Mouse (Mus musculus): ENCODE measurements around the gene Chchd10. TPM values are rescaled to one million over a fixed set of nuclear protein-coding genes. Genes with fewer than 3 reads are reported as not detected.
"Not testable (repeated sequence)": the region's sequence is repeated elsewhere in the genome, so short reads cannot be mapped to it uniquely, and the experiment has no call there.

The Chchd10 gene
- polyA plus RNA-seq (2015; fragmentation: Nextera tagmentation; extraction: Ambion mirVana) = 520 and 541 TPM in 2 replicates

DNA sequence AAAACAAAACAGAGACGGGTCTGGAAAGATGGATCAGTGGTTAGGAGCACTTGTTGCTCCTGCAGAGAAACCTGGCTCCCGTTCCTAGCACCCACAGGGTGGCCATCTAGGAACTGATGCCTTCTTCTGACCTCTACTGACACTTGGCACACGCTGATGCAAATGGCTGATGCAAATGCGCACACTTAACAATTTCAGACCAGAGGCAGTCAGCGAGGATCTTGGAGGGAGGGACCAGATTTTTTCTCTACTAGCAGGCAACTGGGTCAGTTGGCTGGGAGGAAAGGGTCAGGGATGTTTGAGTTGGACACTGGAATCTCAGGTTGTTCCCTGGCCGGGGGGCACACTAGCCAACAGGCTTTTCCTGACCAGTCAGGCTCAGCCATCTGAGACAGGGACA, at the start of gene Chchd10:
Gene Chchd10, plus strand, starts transcription at position 240 of the 400 bp plus-strand sequence.
- Histone ChIP-seq H3K4me3 (replicated peaks; ENCODE audit: low read depth, low read length) (peak within 1 kb of the TSS; percentile 46), H3K9me3 (replicated peaks; ENCODE audit: low read length) (no peaks in the 10 kb centered on the region), H3K27me3 (ENCODE audit: insufficient read depth, low read length) (peaks cover 3% of the 10 kb centered on the region; the same call in 1 of the 2 replicates), H3K27ac (no peak within 1 kb of the TSS), H3K4me1 (replicated peaks; ENCODE audit: insufficient read depth, low read length) (peaks cover 28% of the 10 kb centered on the region), H3K36me3 (ENCODE audit: insufficient read depth, low read length) (no peaks in the 10 kb centered on the region), H3K9ac (ENCODE audit: low read depth, low read length) (peak within 1 kb of the TSS; percentile 72), H3K4me2 (ENCODE audit: low read length) (peak within 1 kb of the TSS; percentile 82)
- DNase-seq (ENCODE audit: low spot score) (no peak), ATAC-seq (replicated peaks; ENCODE audit: low FRiP score, low read depth) (no peak)
- no peak for TF ChIP-seq CTCF (IDR thresholded peaks at IDR 0.05; ENCODE audit: low read depth)
- WGBS = 27% methylated on average over 6 of the region's 6 CpGs

GRCm38 (mm10) chr10:75883232-75883552, 49.7 kb upstream of the Chchd10 start:
- peak overlapping the region; percentile 19 for H3K27ac ChIP-seq
- DNase-seq (ENCODE audit: low spot score) = peak; percentile 89
- peak overlapping the region; percentile 2; the same call in 1 of the 2 replicates for H3K4me2 ChIP-seq (ENCODE audit: low read length)
- peak; percentile 73; the same call in 1 of the 2 replicates for ATAC-seq (replicated peaks; ENCODE audit: low FRiP score, low read depth)
- no peaks in the 10 kb centered on the region for H3K36me3 ChIP-seq (ENCODE audit: insufficient read depth, low read length)
- TF ChIP-seq CTCF (IDR thresholded peaks at IDR 0.05; ENCODE audit: low read depth) = peak; percentile 77
- under 1% methylated on average over 10 of the region's 10 CpGs for WGBS
- no peak overlapping the region for H3K4me3 ChIP-seq (replicated peaks; ENCODE audit: low read depth, low read length)
- H3K27me3 ChIP-seq (ENCODE audit: insufficient read depth, low read length) = no peaks in the 10 kb centered on the region
- 0 out of 2 replicates have a peak, but pooled peaks cover 4% of the 10 kb centered on the region for H3K4me1 ChIP-seq (replicated peaks; ENCODE audit: insufficient read depth, low read length)
- H3K9ac ChIP-seq (ENCODE audit: low read depth, low read length) = no peak overlapping the region
- no peaks in the 10 kb centered on the region for H3K9me3 ChIP-seq (replicated peaks; ENCODE audit: low read length)

DNA sequence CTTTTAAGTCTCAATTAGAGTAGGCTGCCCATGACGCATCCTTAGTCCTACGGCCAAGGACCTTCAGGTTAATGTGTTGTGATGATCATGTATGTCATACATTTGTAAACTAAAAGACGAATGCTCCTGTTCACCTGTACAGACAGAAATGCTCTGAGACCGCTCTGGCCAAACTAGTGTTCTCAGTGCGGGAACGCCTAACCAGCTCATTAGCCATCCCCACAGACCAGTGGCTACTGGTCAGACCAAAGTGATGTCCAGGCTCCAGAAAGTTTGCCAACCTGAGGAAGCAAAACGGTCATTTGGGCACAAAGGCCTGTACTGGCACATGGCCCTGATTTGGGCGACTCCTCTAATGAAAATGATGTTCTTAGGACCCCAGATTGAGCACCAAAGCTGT, 48.2 kb upstream of the Chchd10 start:
- DNase-seq (ENCODE audit: low spot score) (no peak), ATAC-seq (replicated peaks; ENCODE audit: low FRiP score, low read depth) (no peak)
- H3K36me3 ChIP-seq (ENCODE audit: insufficient read depth, low read length) = no peaks in the 10 kb centered on the region
- H3K27ac ChIP-seq = no peak overlapping the region
- 95% methylated on average over 8 of the region's 8 CpGs for WGBS
- TF ChIP-seq CTCF (IDR thresholded peaks at IDR 0.05; ENCODE audit: low read depth) = no peak
- H3K4me1 ChIP-seq (replicated peaks; ENCODE audit: insufficient read depth, low read length) = peaks cover 10% of the 10 kb centered on the region; the same call in 1 of the 2 replicates
- H3K4me2 ChIP-seq (ENCODE audit: low read length) = no peak overlapping the region
- H3K27me3 ChIP-seq (ENCODE audit: insufficient read depth, low read length) = no peaks in the 10 kb centered on the region
- H3K4me3 ChIP-seq (replicated peaks; ENCODE audit: low read depth, low read length) = no peak overlapping the region
- H3K9ac ChIP-seq (ENCODE audit: low read depth, low read length) = no peak overlapping the region
- H3K9me3 ChIP-seq (replicated peaks; ENCODE audit: low read length) = no peaks in the 10 kb centered on the region

GRCm38 (mm10) chr10:75887504-75887903, 45.4 kb upstream of the Chchd10 start:
- not testable (repeated sequence) for H3K27me3 ChIP-seq (ENCODE audit: insufficient read depth, low read length); DNase-seq (ENCODE audit: low spot score); H3K9ac ChIP-seq (ENCODE audit: low read depth, low read length); H3K27ac ChIP-seq; ATAC-seq (replicated peaks; ENCODE audit: low FRiP score, low read depth); H3K4me1 ChIP-seq (replicated peaks; ENCODE audit: insufficient read depth, low read length); H3K36me3 ChIP-seq (ENCODE audit: insufficient read depth, low read length); H3K9me3 ChIP-seq (replicated peaks; ENCODE audit: low read length); H3K4me2 ChIP-seq (ENCODE audit: low read length); H3K4me3 ChIP-seq (replicated peaks; ENCODE audit: low read depth, low read length)
- WGBS = 86% methylated on average over 5 of the region's 5 CpGs

DNA sequence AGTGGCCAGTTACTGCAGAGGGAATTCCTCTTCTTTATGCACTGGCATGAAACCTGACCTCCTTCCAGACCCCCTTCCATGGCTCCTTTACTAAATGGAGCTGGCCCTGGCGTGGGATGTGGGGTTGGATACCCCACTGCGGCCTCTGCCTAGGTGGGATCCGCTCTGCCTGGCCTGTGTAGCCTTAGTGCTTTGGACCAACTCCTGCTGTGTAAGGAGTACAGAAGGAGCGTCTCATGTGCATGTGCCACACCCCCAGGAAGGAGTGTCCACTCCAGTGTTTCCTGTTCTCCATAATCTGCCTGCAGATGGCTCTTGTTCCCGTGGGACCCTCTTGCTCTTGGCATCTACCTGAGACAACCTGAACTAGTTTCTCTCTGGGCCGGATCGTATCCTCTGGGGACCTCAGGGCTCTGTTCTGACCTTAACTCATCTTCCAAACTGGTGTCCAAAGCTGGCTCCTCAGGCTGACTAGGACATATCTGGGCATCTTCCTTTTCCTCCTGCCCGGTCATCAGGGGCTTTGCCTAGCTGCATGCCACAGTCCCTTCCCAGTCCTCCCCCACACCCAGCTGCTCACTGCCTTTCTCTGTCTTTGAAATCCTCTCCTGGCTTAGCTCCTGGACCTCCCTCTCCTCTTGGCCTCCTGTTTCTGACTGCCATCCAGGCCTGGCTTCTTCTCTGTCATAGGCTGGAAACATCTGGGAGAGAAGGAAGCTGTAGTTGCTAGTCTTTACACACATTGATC, 43.4 kb upstream of the Chchd10 start:
- 23% methylated on average over 8 of the region's 8 CpGs for WGBS
- Histone ChIP-seq H3K9ac (ENCODE audit: low read depth, low read length) (0 out of 2 replicates have a peak overlapping the region, but pooled peaks have one; percentile 8), H3K27me3 (ENCODE audit: insufficient read depth, low read length) (no peaks in the 10 kb centered on the region), H3K9me3 (replicated peaks; ENCODE audit: low read length) (no peaks in the 10 kb centered on the region), H3K36me3 (ENCODE audit: insufficient read depth, low read length) (no peaks in the 10 kb centered on the region), H3K4me1 (replicated peaks; ENCODE audit: insufficient read depth, low read length) (peaks cover 13% of the 10 kb centered on the region), H3K4me3 (replicated peaks; ENCODE audit: low read depth, low read length) (no peak overlapping the region), H3K4me2 (ENCODE audit: low read length) (no peak overlapping the region), H3K27ac (no peak overlapping the region)
- peak; percentile 49 for DNase-seq (ENCODE audit: low spot score)
- no peak for ATAC-seq (replicated peaks; ENCODE audit: low FRiP score, low read depth)
- no peak for TF ChIP-seq CTCF (IDR thresholded peaks at IDR 0.05; ENCODE audit: low read depth)

DNA sequence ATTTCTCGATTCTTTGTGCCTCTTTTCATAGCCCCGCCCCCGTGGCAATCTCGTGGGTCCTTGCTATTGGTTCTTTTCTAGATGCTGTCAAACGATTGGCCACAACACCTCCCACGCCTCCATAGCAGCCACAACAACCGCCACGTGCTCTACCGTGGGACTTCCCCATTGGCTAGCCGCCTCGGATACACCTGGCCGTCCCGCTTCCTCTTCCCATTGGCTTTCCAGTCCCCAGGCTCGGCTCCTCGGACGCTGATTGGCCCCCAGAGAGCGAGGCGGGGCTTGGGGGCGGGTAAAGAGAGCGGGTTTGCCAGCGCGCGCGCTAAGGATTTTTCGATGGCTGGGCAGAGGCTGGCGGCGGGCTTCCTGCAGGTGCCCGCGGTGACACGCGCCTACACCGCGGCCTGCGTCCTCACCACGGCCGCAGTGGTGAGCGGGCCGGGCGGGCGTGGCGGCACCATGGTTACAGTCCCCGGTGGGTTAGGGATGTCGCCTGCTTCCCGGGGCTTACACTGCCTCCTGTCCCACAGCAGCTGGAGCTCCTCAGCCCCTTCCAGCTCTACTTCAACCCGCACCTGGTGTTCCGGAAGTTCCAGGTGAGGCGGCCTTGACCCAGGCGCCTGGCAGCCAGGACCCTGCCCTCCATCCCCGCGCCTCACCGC, 39.7 kb upstream of the Chchd10 start, which contains the start of gene Derl3:
Gene Derl3, plus strand, starts transcription at position 325 of the 662 bp plus-strand sequence.
- H3K4me2 ChIP-seq (ENCODE audit: low read length) = peak within 1 kb of the TSS; percentile 85
- no peaks in the 10 kb centered on the region for H3K27me3 ChIP-seq (ENCODE audit: insufficient read depth, low read length)
- peak within 1 kb of the TSS; percentile 25; the same call in 1 of the 2 replicates for H3K27ac ChIP-seq
- DNase-seq (ENCODE audit: low spot score) = peak; percentile 99
- peak within 1 kb of the TSS; percentile 46; the same call in 1 of the 2 replicates for H3K9ac ChIP-seq (ENCODE audit: low read depth, low read length)
- H3K9me3 ChIP-seq (replicated peaks; ENCODE audit: low read length) = no peaks in the 10 kb centered on the region
- TF ChIP-seq CTCF (IDR thresholded peaks at IDR 0.05; ENCODE audit: low read depth) = no peak
- H3K36me3 ChIP-seq (ENCODE audit: insufficient read depth, low read length) = peaks cover 22% of the 10 kb centered on the region
- WGBS = 2% methylated on average over 51 of the region's 51 CpGs
- ATAC-seq (replicated peaks; ENCODE audit: low FRiP score, low read depth) = peak; percentile 99
- peak within 1 kb of the TSS; percentile 34 for H3K4me3 ChIP-seq (replicated peaks; ENCODE audit: low read depth, low read length)
- H3K4me1 ChIP-seq (replicated peaks; ENCODE audit: insufficient read depth, low read length) = peaks cover 13% of the 10 kb centered on the region
